Mouse (Mus musculus) embryonic facial prominence, embryonic 15.5 days (tissue): ENCODE measurements at regions not wholly inside any gene's neighbourhood (a gene's known extent, or its start where the extent isn't known, plus 50 kb on each side); places are given as distances from the start of the nearest gene placed in this dataset.
A peak's percentile ranks its signal among the peaks of the same experiment; 100 is the strongest.

Source experiments
- ATAC-seq: fragments of 200-750 bp; cut with Nextera tagmentation; 2 replicates; pipeline ENCODE4 v1.8.0; 2017; ENCODE audit warnings: low read depth, moderate TSS enrichment; ENCODE audit not compliant: insufficient number of reproducible peaks, low FRiP score, low TSS enrichment
- H3K27ac ChIP-seq: fragments of 300-500 bp; sonication (generic); replicated peaks from 2 replicates; pipeline ENCODE4 v1.5.1; 2015; ENCODE audit warnings: mild to moderate bottlenecking, inconsistent platforms
- H3K27me3 ChIP-seq: fragments of 300-500 bp; sonication (generic); 2 replicates; pipeline ENCODE4 v1.6.1; 2015; ENCODE audit warnings: inconsistent platforms
- H3K36me3 ChIP-seq: fragments of 300-500 bp; sonication (generic); 2 replicates; pipeline ENCODE4 v1.6.1; 2015; ENCODE audit warnings: mild to moderate bottlenecking, inconsistent platforms
- H3K4me1 ChIP-seq: fragments of 300-500 bp; sonication (generic); 2 replicates; pipeline ENCODE4 v1.6.1; 2015; ENCODE audit warnings: inconsistent platforms
- H3K4me2 ChIP-seq: fragments of 300-500 bp; sonication (generic); replicated peaks from 2 replicates; pipeline ENCODE4 v1.6.1; 2015; ENCODE audit warnings: mild to moderate bottlenecking, inconsistent platforms
- H3K4me3 ChIP-seq: fragments of 300-500 bp; sonication (generic); replicated peaks from 2 replicates; pipeline ENCODE4 v1.5.1; 2015; ENCODE audit warnings: mild to moderate bottlenecking, inconsistent platforms
- H3K9ac ChIP-seq: fragments of 300-500 bp; sonication (generic); 2 replicates; pipeline ENCODE4 v1.6.1; 2015; ENCODE audit warnings: inconsistent platforms
- H3K9me3 ChIP-seq: fragments of 300-500 bp; sonication (generic); replicated peaks from 2 replicates; pipeline ENCODE4 v1.6.1; 2016; ENCODE audit warnings: inconsistent platforms
- WGBS: fragments of 180-500 bp; shearing (Covaris S2); methylation state at CpG from one replicate; pipeline ENCODE4 v1.1.7; 2015; 5-methylcytosine and 5-hydroxymethylcytosine counted together

DNA sequence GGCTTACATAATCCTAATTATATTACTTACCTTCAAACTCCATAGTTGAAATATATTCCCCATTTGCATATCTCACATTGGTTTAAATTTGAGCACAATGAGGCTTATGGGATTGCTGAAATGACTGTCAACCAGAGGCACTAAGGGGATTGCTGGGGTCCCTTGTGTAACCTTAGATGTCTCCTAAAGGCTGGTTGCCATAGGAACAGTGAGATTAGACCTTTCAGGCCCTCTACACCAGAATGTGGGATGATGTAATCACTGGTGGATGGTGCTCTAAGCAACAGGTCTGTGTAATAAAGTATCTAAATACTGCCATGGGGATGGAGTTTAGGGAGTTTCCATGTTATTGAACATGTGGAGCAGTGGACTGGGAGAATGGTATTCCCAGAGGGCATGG, 210.0 kb upstream of the Stac start:
- Histone ChIP-seq H3K4me1 (no peaks in the 10 kb centered on the region), H3K9me3 (no peaks in the 10 kb centered on the region), H3K27ac (no peak overlapping the region), H3K36me3 (no peaks in the 10 kb centered on the region), H3K9ac (no peak overlapping the region), H3K27me3 (no peaks in the 10 kb centered on the region), H3K4me2 (no peak overlapping the region), H3K4me3 (no peak overlapping the region)
- ATAC-seq: peak; percentile 39; the same call in 1 of the 2 replicates

DNA sequence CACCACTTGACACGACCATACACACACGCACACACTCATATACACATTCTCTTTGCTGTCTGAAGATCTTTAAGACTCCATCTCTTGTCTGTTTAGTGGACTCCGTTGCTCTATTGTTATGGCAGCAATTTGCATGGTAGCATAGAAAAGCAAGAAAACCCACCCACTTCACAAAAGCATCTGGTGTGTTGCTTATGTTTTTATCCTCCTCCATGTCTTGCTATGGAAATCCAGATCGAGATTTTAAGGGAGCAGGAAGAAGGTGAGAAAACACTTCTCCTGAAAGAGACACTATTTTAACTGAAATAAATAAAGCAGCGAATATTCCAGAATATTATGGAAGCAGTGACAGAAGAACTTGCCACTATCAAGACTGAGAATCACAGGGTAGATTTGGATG, 207.5 kb upstream of the Stac start:
- no peak overlapping the region for H3K4me2 ChIP-seq
- H3K27me3 ChIP-seq: no peaks in the 10 kb centered on the region
- H3K9ac ChIP-seq: no peak overlapping the region
- no peak for ATAC-seq
- no peaks in the 10 kb centered on the region for H3K4me1 ChIP-seq
- WGBS: 75% methylated on average over 5 of the region's 5 CpGs
- H3K4me3 ChIP-seq: no peak overlapping the region
- no peaks in the 10 kb centered on the region for H3K9me3 ChIP-seq
- no peaks in the 10 kb centered on the region for H3K36me3 ChIP-seq
- no peak overlapping the region for H3K27ac ChIP-seq

GRCm38 (mm10) chr9:111879710-111880109, 189.6 kb upstream of the Stac start:
- Histone ChIP-seq H3K9me3 (no peaks in the 10 kb centered on the region), H3K4me3 (no peak overlapping the region), H3K9ac (no peak overlapping the region), H3K36me3 (no peaks in the 10 kb centered on the region), H3K4me1 (no peaks in the 10 kb centered on the region), H3K4me2 (no peak overlapping the region), H3K27me3 (no peaks in the 10 kb centered on the region), H3K27ac (no peak overlapping the region)
- WGBS: 59% methylated on average over 2 of the region's 2 CpGs
- ATAC-seq: no peak

GRCm38 (mm10) chr9:111876846-111877245, 186.7 kb upstream of the Stac start:
- Histone ChIP-seq H3K9me3 (no peaks in the 10 kb centered on the region), H3K4me1 (no peaks in the 10 kb centered on the region), H3K27me3 (no peaks in the 10 kb centered on the region), H3K4me2 (no peak overlapping the region), H3K27ac (no peak overlapping the region), H3K4me3 (no peak overlapping the region), H3K36me3 (no peaks in the 10 kb centered on the region), H3K9ac (no peak overlapping the region)
- ATAC-seq: no peak
- 88% methylated on average over 5 of the region's 5 CpGs for WGBS

DNA sequence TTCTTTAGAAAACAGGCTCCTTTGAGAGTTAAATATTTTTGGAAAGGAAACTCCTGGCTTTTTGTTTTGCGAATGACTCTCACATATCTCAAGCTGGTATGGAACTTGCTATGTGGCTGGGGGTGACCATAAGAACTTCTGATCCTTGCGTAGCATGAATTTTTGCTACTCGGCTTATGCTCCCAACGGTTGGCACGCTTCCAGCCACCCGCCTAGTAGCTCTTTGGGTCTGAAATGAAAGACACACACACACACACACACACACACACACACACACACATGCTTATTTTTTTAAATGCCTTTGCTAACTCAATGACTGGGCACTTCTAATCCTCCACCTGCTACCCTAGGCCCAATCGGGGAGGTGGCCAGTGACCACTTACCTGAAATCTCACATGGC, 180.3 kb upstream of the Stac start:
- no peaks in the 10 kb centered on the region for H3K4me1 ChIP-seq
- H3K4me2 ChIP-seq: no peak overlapping the region
- no peak for ATAC-seq
- no peaks in the 10 kb centered on the region for H3K9me3 ChIP-seq
- no peak overlapping the region for H3K9ac ChIP-seq
- H3K36me3 ChIP-seq: no peaks in the 10 kb centered on the region
- no peak overlapping the region for H3K4me3 ChIP-seq
- WGBS: 69% methylated on average over 7 of the region's 7 CpGs
- H3K27me3 ChIP-seq: no peaks in the 10 kb centered on the region
- H3K27ac ChIP-seq: no peak overlapping the region

- H3K36me3 ChIP-seq: no peaks in the 10 kb centered on the region
- H3K27ac ChIP-seq: no peak overlapping the region
- no peak overlapping the region for H3K9ac ChIP-seq
- no peaks in the 10 kb centered on the region for H3K27me3 ChIP-seq
- H3K9me3 ChIP-seq: no peaks in the 10 kb centered on the region
- 66% methylated on average over 4 of the region's 4 CpGs for WGBS
- no peak overlapping the region for H3K4me2 ChIP-seq
- H3K4me3 ChIP-seq: no peak overlapping the region
- no peak for ATAC-seq
- no peaks in the 10 kb centered on the region for H3K4me1 ChIP-seq
Observed at GRCm38 (mm10) chr9:111869801-111870382, 179.7 kb upstream of the Stac start.

DNA sequence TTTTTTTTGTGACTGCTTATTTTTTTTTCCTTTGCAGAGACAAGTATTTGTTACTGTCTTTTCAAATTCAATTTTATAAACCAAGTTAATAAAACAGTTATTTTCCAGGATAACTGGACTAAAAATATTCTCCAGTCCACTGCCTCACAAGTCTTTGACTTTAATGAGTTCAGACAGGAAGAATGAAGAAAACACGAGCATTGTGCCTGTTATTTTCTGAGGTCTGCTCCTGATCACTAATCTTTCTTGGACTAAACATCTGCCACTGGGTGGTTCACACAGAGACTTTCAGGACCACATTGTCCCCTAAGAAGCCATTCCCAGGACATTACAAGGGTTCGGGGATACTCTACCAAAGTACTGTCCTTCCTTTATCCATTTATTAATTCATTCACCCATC, 167.9 kb upstream of the Stac start:
- Histone ChIP-seq H3K9ac (no peak overlapping the region), H3K4me1 (no peaks in the 10 kb centered on the region), H3K36me3 (no peaks in the 10 kb centered on the region), H3K27ac (no peak overlapping the region), H3K27me3 (no peaks in the 10 kb centered on the region), H3K4me3 (no peak overlapping the region), H3K4me2 (no peak overlapping the region), H3K9me3 (no peaks in the 10 kb centered on the region)
- no peak for ATAC-seq
- WGBS: 42% methylated on average over 2 of the region's 2 CpGs

DNA sequence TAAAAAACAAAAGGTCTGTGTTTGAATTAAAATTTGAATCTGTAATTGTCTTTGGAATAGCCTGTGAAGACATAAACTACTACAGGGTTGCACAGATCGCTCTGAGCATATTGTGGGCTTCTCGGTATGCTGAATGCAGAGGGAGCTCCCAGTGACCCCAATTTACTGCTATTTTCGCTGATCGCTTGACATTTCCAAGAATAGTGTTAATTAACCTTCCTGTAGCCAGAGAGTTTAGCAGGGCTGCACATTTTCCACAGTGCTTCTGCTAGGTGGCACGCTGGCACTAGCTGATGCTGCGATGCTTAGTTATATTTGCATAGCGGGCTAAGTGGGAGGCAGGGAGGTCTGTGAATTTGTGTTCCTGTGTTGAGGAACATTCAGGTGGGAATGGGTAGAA, 164.8 kb upstream of the Stac start:
- Histone ChIP-seq H3K36me3 (no peaks in the 10 kb centered on the region), H3K4me2 (no peak overlapping the region), H3K9ac (no peak overlapping the region), H3K4me1 (no peaks in the 10 kb centered on the region), H3K9me3 (no peaks in the 10 kb centered on the region), H3K4me3 (no peak overlapping the region), H3K27me3 (no peaks in the 10 kb centered on the region), H3K27ac (no peak overlapping the region)
- no peak for ATAC-seq
- WGBS: 80% methylated on average over 7 of the region's 7 CpGs

DNA sequence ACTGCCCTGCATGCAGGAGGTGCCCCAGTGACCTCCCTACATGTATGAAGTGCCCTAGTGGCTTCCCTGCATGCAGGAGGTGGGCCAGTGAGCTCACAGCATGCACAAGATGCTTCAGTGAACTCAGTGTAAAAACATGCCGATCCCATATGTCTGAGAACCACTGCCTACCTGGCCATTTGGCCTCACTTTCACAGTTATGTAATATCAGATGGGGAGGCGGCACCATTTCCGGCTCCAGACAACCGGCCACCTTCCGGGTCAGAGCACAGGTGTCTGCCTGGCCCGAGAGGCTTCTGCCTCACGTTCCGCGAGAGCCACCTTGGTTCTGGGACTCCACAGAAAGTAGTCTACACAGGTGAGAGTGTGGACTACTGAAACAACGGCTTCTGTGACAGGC, 156.2 kb upstream of the Stac start:
- 90% methylated on average over 10 of the region's 10 CpGs for WGBS
- ATAC-seq: no peak
- Histone ChIP-seq H3K9me3 (no peaks in the 10 kb centered on the region), H3K9ac (no peak overlapping the region), H3K36me3 (no peaks in the 10 kb centered on the region), H3K27ac (no peak overlapping the region), H3K4me3 (no peak overlapping the region), H3K4me1 (no peaks in the 10 kb centered on the region), H3K27me3 (no peaks in the 10 kb centered on the region), H3K4me2 (no peak overlapping the region)

DNA sequence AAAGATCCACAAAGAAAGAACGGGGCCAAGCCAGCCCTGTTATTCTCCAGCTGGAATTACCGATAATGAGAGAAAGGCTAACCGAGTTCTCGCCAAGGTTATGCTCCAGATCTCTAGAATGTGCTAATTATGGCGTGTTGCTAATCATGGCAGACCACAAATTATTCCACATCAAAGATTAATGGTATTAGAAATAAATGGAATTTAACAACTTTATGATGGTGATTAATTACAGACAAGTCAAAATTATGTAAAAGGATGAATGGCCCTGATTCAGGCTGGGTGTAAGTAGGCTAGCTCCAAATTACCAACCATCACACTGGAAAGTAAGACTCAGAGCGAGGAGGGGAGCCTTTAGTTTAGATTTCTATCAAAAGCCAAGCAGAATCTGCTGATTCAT, 151.0 kb upstream of the Stac start:
- Histone ChIP-seq H3K4me2 (no peak overlapping the region), H3K27ac (no peak overlapping the region), H3K4me1 (no peaks in the 10 kb centered on the region), H3K9ac (no peak overlapping the region), H3K27me3 (no peaks in the 10 kb centered on the region), H3K4me3 (no peak overlapping the region), H3K9me3 (no peaks in the 10 kb centered on the region), H3K36me3 (no peaks in the 10 kb centered on the region)
- no peak for ATAC-seq
- 86% methylated on average over 6 of the region's 6 CpGs for WGBS

DNA sequence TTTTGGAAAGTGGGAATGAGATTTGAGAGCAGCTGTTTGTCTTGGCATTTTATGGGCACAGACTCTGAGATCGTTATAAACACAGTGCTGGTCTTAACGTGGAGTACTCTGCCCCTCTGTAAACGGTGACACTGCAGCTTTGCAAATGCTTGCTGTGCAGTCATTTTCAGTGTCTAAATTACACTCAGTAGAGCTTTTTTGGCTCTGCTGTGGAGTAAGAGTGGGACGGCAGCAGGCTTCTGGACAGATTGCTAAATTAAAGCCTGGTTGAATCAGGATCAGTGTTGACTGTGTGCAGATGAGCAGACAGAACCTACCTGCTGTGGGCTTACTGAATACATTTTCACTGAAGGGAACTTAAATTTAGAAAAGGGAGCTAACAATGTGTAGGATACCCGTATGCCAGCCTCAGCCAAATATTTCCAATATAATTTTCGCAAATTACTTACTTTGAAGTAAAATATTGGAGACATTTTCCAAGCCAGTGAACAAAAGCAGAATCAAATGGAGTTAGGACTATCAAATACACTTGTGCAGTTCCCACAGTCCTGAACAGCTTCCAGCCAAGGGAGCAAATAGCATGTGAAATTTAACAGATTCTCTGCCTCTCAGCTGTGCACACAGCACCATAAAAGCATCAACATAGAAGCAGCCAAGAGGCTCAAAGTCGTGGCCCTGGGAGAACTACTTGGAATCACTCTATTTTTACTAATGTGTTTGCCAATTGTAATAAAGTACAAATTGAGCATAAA, 148.1 kb upstream of the Stac start:
- no peak overlapping the region for H3K4me2 ChIP-seq
- no peak overlapping the region for H3K9ac ChIP-seq
- H3K4me1 ChIP-seq: no peaks in the 10 kb centered on the region
- no peaks in the 10 kb centered on the region for H3K9me3 ChIP-seq
- no peak for ATAC-seq
- no peaks in the 10 kb centered on the region for H3K27me3 ChIP-seq
- H3K4me3 ChIP-seq: no peak overlapping the region
- 70% methylated on average over 7 of the region's 7 CpGs for WGBS
- H3K36me3 ChIP-seq: no peaks in the 10 kb centered on the region
- H3K27ac ChIP-seq: no peak overlapping the region

GRCm38 (mm10) chr9:111822094-111822493, 131.9 kb upstream of the Stac start:
- no peak overlapping the region for H3K4me3 ChIP-seq
- ATAC-seq: peak; percentile 75
- H3K4me1 ChIP-seq: no peaks in the 10 kb centered on the region
- no peaks in the 10 kb centered on the region for H3K36me3 ChIP-seq
- WGBS: 75% methylated on average over 1 of the region's 1 CpGs
- no peaks in the 10 kb centered on the region for H3K9me3 ChIP-seq
- no peaks in the 10 kb centered on the region for H3K27me3 ChIP-seq
- no peak overlapping the region for H3K9ac ChIP-seq
- H3K4me2 ChIP-seq: no peak overlapping the region
- H3K27ac ChIP-seq: no peak overlapping the region
